Mouse (Mus musculus) induced T-regulatory cell, adult 2 months (primary cell): ENCODE data around the gene Rnf113a2.

Source experiments
- DNase-seq: peaks from one replicate; pipeline ENCODE4 v3.0.0-alpha.2; 2012; ENCODE audit warnings: low read depth

Gene Rnf113a2

DNA sequence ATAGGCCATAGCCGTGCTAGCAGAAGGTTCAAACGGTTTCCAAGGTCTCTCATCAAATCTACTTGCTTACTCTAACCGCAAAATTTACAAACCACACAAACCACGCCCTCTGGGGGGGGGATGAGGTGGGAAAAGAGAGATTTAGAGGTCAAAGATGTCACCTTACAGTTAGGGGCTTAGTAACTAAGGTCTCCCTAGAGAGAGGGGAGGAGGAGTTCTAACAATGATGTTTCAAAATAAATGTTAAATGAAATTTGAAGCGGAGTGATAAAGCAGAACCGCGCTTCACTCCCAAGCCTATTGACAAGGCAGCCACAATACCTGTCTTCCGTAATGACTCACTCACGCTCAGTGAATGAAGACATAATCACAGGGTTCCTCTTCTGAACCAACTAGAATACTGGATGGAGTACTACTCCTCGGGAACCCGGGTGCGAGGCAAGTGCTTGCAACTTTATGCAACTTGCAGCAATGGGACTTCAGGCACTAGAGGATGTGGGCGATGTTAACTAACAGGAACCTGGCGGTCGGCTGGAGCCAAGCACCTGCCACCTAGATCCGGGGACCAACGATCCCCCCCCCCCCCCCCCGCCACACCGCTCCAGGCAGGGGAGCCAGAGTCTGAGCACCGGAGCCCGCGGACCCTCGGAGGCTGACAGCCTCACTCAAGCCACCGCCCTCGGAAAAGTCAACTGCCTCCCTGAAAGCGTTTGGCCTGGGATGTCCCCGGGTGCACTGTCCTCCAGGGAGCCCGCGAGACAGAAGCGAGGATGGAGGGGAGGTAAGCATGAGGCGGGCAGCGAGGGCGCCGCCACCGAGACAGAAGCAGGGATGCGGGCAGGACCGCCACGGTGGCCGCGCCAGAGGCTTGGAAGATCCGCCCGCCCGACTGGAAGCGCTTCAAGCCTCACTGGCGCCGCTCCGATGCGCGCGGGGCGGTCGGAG is 8.8 kb upstream of the Rnf113a2 start:
- DNase-seq = peak; percentile 93

DNA sequence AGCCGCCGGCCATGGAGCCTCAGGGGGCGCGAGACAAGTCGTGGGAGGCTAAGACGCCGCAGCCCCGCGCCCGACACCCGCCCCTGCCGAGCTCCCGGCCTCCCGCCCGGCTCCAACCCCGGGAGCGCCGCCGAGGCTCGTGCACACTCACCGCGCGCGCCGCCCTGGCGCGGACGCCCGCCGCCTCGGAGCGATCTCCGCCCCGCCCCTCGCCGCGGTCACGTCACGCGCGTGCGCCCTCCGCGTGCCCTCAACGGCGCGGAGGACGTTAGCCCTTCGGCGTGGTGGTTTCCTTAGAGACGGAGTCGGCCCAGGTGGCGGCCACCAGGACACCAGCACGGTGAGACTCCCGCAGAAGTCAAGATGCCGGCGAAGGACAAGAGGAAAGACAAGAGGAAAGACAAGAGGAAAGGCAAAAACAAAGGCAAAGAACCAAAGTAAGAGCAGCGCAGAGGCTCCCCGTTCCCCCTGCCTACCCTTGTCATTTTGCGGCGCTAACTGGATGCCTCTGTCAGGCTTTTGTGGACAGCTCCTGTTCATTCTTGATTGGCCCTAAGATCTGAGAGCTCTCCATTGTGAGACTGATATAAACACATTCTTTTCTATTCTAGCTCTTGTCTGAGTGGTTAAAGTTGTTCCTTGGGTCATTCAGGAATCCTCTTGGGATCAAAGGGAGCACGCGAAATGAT is 8.0 kb upstream of the Rnf113a2 start, which contains the start of the genes Entpd5 and Bbof1:
Entpd5 (minus strand) TSS at position 211 of the 689 bp plus-strand sequence.
Bbof1 (plus strand) TSS at position 253 of the 689 bp plus-strand sequence.
- peak; percentile 93 for DNase-seq

GRCm38 (mm10) chr12:84417605-84417922 is 568 bp downstream of the Rnf113a2 start:
- no peak for DNase-seq

DNA sequence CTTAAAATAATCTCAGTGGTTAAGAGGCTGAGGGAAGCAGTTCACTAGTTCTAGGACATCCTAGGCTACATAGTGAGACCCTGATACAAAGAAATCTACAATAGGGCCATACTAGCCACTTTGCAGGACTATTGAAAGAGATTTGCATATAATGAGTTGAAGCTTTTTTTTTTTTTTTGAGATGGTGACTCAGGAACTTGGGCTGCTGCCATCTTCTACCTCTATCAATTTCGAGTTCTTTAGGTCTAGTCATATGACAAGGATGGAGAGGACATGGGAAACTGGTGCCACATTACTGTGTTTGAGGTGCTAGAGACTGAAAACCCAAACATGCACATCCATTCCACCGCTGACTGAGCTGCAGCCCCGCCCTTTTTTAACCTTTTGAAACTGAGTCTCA is 7.0 kb downstream of the Rnf113a2 start:
- no peak for DNase-seq

- DNase-seq = no peak
Observed at GRCm38 (mm10) chr12:84429825-84430224, 12.8 kb downstream of the Rnf113a2 start.

GRCm38 (mm10) chr12:84438697-84439096 is 21.7 kb downstream of the Rnf113a2 start:
- no peak for DNase-seq

GRCm38 (mm10) chr12:84442526-84442925 is 25.5 kb downstream of the Rnf113a2 start:
- DNase-seq = no peak

- DNase-seq = no peak
Observed at GRCm38 (mm10) chr12:84447386-84447785, 30.4 kb downstream of the Rnf113a2 start.

DNA sequence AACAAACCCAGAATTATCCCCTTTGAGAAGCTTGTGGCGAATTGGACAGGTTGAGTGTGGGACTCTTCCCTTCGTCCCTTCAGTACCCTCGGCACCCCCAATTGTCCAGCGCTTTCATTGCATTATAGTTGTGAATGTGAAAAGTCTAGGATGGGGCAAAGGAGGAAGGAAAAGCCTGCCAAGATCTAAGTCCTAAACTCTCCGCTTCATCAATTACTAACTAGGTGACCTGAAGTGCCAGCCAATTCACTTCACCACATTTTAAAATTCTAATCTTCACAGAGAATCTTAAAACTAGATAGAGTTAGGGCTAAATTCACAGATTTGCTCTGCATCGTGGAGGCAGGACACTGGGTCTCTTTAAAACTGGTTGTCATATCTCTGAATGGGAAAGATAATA is 31.2 kb downstream of the Rnf113a2 start:
- no peak for DNase-seq

- DNase-seq = no peak
Observed at GRCm38 (mm10) chr12:84449887-84450286, 32.9 kb downstream of the Rnf113a2 start.

DNA sequence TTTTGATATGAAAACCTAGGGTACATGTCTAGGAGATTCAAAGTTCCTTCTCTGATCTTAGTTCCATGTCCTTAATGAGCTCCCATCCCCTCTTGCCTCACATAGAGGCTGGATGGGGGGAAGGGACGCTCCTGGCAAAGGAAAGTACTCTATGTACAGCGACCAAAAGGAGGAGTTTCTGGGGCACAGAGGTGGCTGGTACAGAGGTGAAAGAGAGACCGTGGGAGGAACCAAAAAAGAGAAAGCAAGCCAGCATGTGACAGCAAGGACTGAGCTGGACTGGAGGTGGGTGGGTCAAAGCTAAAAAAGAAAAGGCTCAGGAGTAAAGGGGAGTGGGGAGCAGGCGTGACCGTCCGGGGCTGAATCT is 33.3 kb downstream of the Rnf113a2 start:
- DNase-seq = no peak

DNA sequence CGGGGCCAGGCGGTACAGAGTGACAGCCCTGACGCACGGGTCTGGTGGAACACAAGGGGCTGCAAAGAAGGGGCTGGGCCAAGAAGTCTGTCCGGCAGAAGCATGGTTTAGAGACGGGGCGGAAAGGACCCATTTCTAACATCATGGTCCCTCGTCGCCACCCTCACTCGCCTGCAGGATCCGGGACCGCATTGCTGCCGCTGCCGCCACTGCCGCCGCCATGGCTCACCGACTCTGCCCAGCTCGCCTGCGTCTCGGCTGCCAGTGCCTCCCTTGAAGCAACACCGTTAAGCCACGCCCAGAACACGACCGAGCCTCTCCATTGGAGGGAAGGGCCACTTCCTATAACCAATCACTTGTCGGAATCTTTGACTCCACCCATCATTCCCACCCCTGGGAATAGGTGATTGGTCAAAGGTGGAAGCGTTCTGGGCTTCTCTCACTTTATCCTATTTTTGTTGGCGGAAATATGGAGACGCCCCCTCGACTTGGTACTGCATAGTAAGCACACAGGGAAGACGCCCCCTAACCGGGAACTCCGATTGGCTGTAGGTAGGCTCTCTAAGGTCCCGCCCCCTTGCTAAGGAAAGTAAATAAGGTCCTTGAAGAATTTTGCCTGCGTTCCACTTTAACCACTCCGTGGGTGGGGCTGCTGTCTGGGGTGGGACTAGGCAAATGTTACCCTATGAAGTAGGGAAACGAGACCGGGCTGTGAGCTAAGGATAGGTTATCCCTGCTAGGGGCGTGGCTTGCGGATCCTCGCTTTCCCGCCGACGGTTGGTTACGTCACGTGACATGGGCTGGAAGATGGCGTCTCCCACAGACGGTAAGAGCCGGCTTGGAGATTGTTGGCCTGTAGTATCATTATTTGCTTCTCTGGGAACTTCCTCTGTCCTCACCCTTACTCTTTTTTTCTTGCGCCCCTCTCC is 34.0 kb downstream of the Rnf113a2 start, which contains the start of the genes Aldh6a1 and Lin52:
Aldh6a1 (minus strand) TSS at position 287 of the 929 bp plus-strand sequence.
Lin52 (plus strand) TSS at position 705 of the 929 bp plus-strand sequence.
- peak; percentile 99 for DNase-seq

GRCm38 (mm10) chr12:84451801-84452200 is 34.8 kb downstream of the Rnf113a2 start:
- DNase-seq = no peak

DNA sequence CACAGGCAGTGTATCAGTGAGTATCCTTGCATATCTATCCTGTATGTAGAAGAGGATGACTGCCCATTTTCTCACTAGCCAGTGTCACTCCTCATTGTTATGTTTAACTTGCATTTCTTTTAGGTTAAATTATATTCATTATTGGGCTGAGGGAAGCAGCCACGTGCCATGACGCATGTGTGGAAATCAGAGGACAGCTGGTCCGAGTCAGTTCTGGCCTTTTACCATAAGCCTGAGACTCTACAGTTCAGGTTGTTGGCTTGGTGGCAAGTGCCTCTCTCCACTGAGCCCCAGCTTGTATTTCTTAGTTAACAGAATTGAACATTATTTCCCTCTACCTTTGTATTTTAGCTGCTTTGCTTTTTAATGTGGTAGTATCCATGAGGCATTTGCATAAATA is 39.9 kb downstream of the Rnf113a2 start:
- no peak for DNase-seq

DNA sequence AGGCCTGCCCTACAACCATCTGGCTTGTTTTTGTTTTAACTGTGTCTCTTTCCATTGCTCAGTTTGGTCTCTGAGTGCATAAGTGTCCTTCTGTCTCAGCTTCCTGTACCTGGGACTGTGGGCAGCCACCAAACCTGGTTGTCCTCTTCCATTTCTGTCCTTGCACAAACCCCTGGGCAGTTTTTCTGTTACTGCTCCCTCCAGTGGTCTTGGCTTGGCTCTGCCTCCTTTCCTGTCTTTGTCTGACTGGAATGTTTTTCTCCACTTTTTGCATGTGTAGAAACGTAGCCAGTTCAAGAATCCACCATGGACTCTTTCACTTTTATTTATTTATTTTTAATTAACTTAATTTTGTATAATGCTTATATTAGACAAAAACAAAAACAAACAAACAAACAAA is 42.8 kb downstream of the Rnf113a2 start:
- no peak for DNase-seq

GRCm38 (mm10) chr12:84461416-84461815 is 44.4 kb downstream of the Rnf113a2 start:
- DNase-seq = no peak

GRCm38 (mm10) chr12:84462856-84463255 is 45.9 kb downstream of the Rnf113a2 start:
- no peak for DNase-seq
